Mouse (Mus musculus) lung, adult 2 months (tissue): ENCODE measurements around the gene Gm42906. TPM values are rescaled to one million over a fixed set of nuclear protein-coding genes. Genes with fewer than 3 reads are reported as not detected.

Experiments used
- DNase-seq: peaks from one replicate; pipeline ENCODE4 v3.0.0; 2022
- H3K4me1 ChIP-seq: fragments of 200-500 bp; 2 replicates; pipeline ENCODE4 v1.6.1; 2011; ENCODE audit warnings: low read length; ENCODE audit not compliant: control insufficient read depth, insufficient read depth
- H3K4me3 ChIP-seq: fragments of 200-500 bp; replicated peaks from 2 replicates; pipeline ENCODE3; 2011; ENCODE audit warnings: low read depth, mild to moderate bottlenecking, control low read depth, low read length; ENCODE audit errors: extremely low read depth
- CTCF ChIP-seq: fragments of 200-500 bp; IDR thresholded peaks from 2 replicates; pipeline ENCODE4 v1.5.1; 2011; ENCODE audit warnings: mild to moderate bottlenecking, low read length, control low read depth; ENCODE audit not compliant: insufficient read depth
- POLR2A ChIP-seq: fragments of 200-500 bp; IDR thresholded peaks from 2 replicates; pipeline ENCODE4 v1.6.1; 2011; ENCODE audit warnings: low read depth, mild to moderate bottlenecking, control low read depth, low read length, borderline replicate concordance; ENCODE audit errors: extremely low read depth
- WGBS: fragments of 180-500 bp; shearing (Covaris S2); methylation state at CpG from one replicate; pipeline ENCODE4 v1.1.7; 2018; 5-methylcytosine and 5-hydroxymethylcytosine counted together
- polyA plus RNA-seq: library from polyadenylated mRNA; depleted of rRNA; stranded (reverse); fragments of >200 nt; gene quantifications from 2 replicates; pipeline ENCODE4 v1.2.3, GENCODE M21; 2012

The Gm42906 gene
- polyA plus RNA-seq, 1 experiment = not detected

GRCm38 (mm10) chr5:151228367-151229005 lies 199.5 kb downstream of the Gm42906 start:
- DNase-seq = no peak
- TF ChIP-seq POLR2A (no peak), CTCF (no peak)
- WGBS = 79% methylated on average over 13 of the region's 13 CpGs
- peaks cover 5% of the 10 kb centered on the region for H3K4me1 ChIP-seq
- no peak overlapping the region for H3K4me3 ChIP-seq

DNA sequence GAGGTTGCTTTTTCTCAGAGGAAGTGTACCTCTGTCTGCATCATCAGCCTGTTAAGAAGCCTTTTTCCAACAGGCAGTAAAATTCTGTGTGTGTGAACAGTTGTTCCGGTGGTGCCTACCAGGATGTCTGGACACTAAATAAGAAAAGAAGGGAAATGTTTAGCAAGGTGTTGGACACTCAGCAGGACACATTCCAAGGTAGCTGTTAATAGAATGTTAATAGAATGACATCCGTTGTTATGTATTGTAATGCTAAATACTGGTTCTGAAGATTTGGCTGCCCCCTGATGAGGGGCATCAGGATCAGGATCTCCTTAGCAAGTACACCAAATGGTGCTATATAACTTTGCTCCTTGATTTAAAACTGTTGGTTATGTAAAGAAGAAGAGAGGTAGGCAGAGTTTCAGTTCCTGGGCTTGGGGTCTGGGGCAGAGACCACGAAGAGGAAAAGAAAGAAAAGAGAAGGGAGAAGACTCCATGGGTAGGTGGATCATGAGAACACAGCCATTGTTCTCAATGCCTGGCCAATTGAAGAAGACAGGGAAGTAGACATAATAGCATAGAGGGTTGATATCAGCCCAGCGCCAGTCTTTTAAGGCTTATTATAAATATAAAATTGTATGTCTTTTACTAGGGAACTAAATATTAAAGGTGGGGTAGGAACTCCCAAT lies 204.1 kb downstream of the Gm42906 start:
- Histone ChIP-seq H3K4me3 (no peak overlapping the region), H3K4me1 (no peaks in the 10 kb centered on the region)
- TF ChIP-seq CTCF = no peak
- no peak for TF ChIP-seq POLR2A
- DNase-seq = no peak
- 68% methylated on average over 4 of the region's 4 CpGs for WGBS

- TF ChIP-seq POLR2A (no peak), CTCF (no peak)
- Histone ChIP-seq H3K4me3 (no peak overlapping the region), H3K4me1 (no peaks in the 10 kb centered on the region)
- WGBS = 95% methylated on average over 1 of the region's 1 CpGs
- DNase-seq = no peak
Measured at GRCm38 (mm10) chr5:151222791-151223190, 205.2 kb downstream of the Gm42906 start.

GRCm38 (mm10) chr5:151218689-151219115 lies 209.3 kb downstream of the Gm42906 start:
- 66% methylated on average over 6 of the region's 6 CpGs for WGBS
- Histone ChIP-seq H3K4me3 (no peak overlapping the region), H3K4me1 (no peaks in the 10 kb centered on the region)
- TF ChIP-seq POLR2A = no peak
- DNase-seq = no peak

- Histone ChIP-seq H3K4me3 (no peak overlapping the region), H3K4me1 (no peaks in the 10 kb centered on the region)
- WGBS = 89% methylated on average over 3 of the region's 3 CpGs
- no peak for DNase-seq
- TF ChIP-seq POLR2A = no peak
- no peak for TF ChIP-seq CTCF
Measured at GRCm38 (mm10) chr5:151213097-151213496, 214.9 kb downstream of the Gm42906 start.

- no peak for DNase-seq
- no peak overlapping the region for H3K4me3 ChIP-seq
- no peaks in the 10 kb centered on the region for H3K4me1 ChIP-seq
- TF ChIP-seq CTCF (no peak), POLR2A (no peak)
- WGBS = 91% methylated on average over 1 of the region's 1 CpGs
Measured at GRCm38 (mm10) chr5:151210869-151211268, 217.1 kb downstream of the Gm42906 start.

GRCm38 (mm10) chr5:151210060-151210459 lies 217.9 kb downstream of the Gm42906 start:
- Histone ChIP-seq H3K4me3 (no peak overlapping the region), H3K4me1 (no peaks in the 10 kb centered on the region)
- no peak for TF ChIP-seq CTCF
- no peak for TF ChIP-seq POLR2A
- DNase-seq = no peak
- WGBS = 45% methylated on average over 2 of the region's 2 CpGs

- Histone ChIP-seq H3K4me3 (no peak overlapping the region), H3K4me1 (0 out of 2 replicates have a peak, but pooled peaks cover 3% of the 10 kb centered on the region)
- TF ChIP-seq POLR2A (no peak), CTCF (no peak)
- DNase-seq = no peak
- 68% methylated on average over 4 of the region's 4 CpGs for WGBS
Measured at GRCm38 (mm10) chr5:151205017-151205416, 222.9 kb downstream of the Gm42906 start.

DNA sequence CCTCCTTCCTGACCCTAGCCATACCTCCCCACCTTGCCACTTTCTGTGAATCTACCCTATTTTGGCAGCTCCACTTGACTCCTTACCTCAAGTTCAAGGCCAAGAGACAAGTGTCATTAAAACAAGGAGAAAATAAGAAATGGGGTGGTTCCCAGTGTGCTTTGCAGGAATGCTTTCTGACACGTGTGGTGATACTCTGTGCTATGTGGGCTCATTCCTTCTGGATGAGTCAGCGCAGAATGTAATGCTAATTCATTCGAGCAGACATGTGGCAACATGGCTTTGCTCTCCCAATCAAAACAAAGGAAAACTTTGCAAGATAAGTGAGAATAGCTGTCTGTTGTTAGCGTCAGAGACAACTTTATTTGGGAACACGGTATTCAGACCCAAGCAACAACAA lies 225.0 kb downstream of the Gm42906 start:
- Histone ChIP-seq H3K4me3 (no peak overlapping the region), H3K4me1 (0 out of 2 replicates have a peak, but pooled peaks cover 3% of the 10 kb centered on the region)
- no peak for DNase-seq
- TF ChIP-seq CTCF (no peak), POLR2A (no peak)
- 41% methylated on average over 5 of the region's 5 CpGs for WGBS

GRCm38 (mm10) chr5:151201220-151201619 lies 226.7 kb downstream of the Gm42906 start:
- 82% methylated on average over 3 of the region's 3 CpGs for WGBS
- peaks cover 6% of the 10 kb centered on the region for H3K4me1 ChIP-seq
- TF ChIP-seq POLR2A (no peak), CTCF (no peak)
- H3K4me3 ChIP-seq = no peak overlapping the region
- no peak for DNase-seq
